Mouse (Mus musculus) Patski (cell line): Measurements from ENCODE around the gene Plscr5. TPM values are rescaled to one million over a fixed set of nuclear protein-coding genes. Genes with fewer than 3 reads are reported as not detected.

Source experiments
- ATAC-seq: fragments of 100-300 bp; one replicate; pipeline ENCODE4 v1.8.0; 2021
- CTCF ChIA-PET: fragments of 350-600 bp; sonication (Branson Sonifier 250); formaldehyde crosslinking; loops from one replicate; lab custom pipeline; 2022; ENCODE audit warnings: inconsistent platforms; lab: Charles Lee
- POLR2A ChIA-PET: fragments of 350-600 bp; sonication (Branson Sonifier 250); formaldehyde crosslinking; loops from one replicate; lab custom pipeline; 2022; ENCODE audit warnings: antibody characterized with exemption, inconsistent platforms; lab: Charles Lee
- DNase-seq: peaks from one replicate; pipeline ENCODE4 v3.0.0-alpha.2; 2011; ENCODE audit warnings: low read depth, low spot score
- H3K27me3 ChIP-seq: fragments of 371-371 bp; one replicate; pipeline ENCODE4 v1.5.1; 2021
- CTCF ChIP-seq: fragments of 100-300 bp; IDR thresholded peaks from one replicate; pipeline ENCODE4 v1.5.1; 2021
- in situ Hi-C: fragments of 300-500 bp; cut with MboI; formaldehyde crosslinking; loops from 3 replicates; pipeline ENCODE4 v1.11.1; 2018; ENCODE audit warnings: low pct_unique_long_range_greater_than_20kb, mixed read lengths
- polyA plus RNA-seq: library from polyadenylated mRNA; unstranded; gene quantifications from one replicate; pipeline ENCODE4 v1.2.3, GENCODE M21; 2021

Plscr5 gene
- polyA plus RNA-seq, 1 experiment from 2014 or later, result not detected

DNA sequence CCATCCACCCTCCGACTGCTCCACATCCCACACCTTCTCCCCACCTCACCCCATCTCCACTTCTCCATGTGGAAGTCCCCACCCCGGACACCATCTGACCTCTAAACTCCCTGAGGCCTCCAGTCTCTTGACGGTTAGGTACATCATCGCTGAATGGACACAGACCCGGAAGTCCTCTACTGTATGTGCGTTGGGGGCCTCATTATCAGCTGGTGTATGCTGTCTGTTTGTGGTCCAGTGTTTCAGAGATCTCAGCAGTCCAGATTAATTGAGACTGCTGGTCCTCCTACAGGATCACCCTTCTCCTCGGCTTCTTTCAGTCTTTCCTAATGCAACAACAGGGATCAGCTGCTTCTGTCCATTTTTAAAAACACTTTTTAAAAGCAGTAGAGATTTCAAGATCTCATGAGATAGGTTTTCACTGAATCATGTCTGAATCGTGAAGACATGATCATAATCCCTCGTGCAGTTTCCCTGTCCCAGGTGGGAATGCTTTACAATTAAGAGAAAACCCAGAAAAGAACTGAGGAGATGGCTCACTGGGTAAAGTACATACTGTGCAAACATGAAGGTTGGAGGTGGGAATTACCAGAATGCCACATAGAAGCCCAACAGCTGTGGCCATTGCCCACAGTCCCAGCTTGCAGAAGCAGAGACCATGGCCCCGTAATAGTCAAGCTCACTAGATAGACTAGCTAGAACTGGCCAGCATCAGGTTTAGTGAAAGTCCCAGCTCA, 61.0 kb downstream of the Plscr5 start:
- ATAC-seq (no peak), DNase-seq (no peak)
- TF ChIP-seq CTCF, result no peak
- in situ Hi-C loops, result no loop called here
- ChIA-PET POLR2A (interaction anchor here (0.6 kb wide), 1 partner anchor 20 kb away, joined by 3 read pairs; no protein-coding TSS in a partner anchor), CTCF (interaction anchor here (1.4 to 1.6 kb wide), 2 partner anchors 11 kb away, joined by 4 to 5 read pairs; no protein-coding TSS in a partner anchor)
- no peaks in the 10 kb centered on the region for H3K27me3 ChIP-seq

Other genes with a start within 250 kb of the Plscr5 start
- gene Plscr1, start 56.8 kb downstream of the Plscr5 start, polyA plus RNA-seq, result 98.8 TPM
- gene Plscr2, start 82.7 kb downstream of the Plscr5 start, polyA plus RNA-seq, result 199 TPM
- gene 1700057G04Rik, start 116.4 kb downstream of the Plscr5 start, polyA plus RNA-seq, result not detected